Mouse (Mus musculus) stomach, embryonic 14.5 days (tissue): ENCODE results near the gene Tex48. TPM values are rescaled to one million over a fixed set of nuclear protein-coding genes. Genes with fewer than 3 reads are reported as not detected.

Experiments
- ATAC-seq: fragments of 200-750 bp; cut with Nextera tagmentation; 2 replicates; pipeline ENCODE4 v1.8.0; 2017; ENCODE audit warnings: low read depth, moderate TSS enrichment; ENCODE audit not compliant: insufficient number of reproducible peaks, insufficient read depth, low FRiP score
- H3K27ac ChIP-seq: fragments of 300-500 bp; sonication (generic); 2 replicates; pipeline ENCODE4 v1.5.1; 2014; ENCODE audit warnings: mild to moderate bottlenecking, low read length, moderate library complexity, mixed read lengths
- H3K27me3 ChIP-seq: fragments of 300-500 bp; sonication (generic); 2 replicates; pipeline ENCODE4 v1.6.1; 2014; ENCODE audit warnings: low read length, control low read depth, mixed read lengths; ENCODE audit not compliant: control insufficient read depth, insufficient read depth
- H3K36me3 ChIP-seq: fragments of 300-500 bp; sonication (generic); 2 replicates; pipeline ENCODE4 v1.6.1; 2014; ENCODE audit warnings: mild to moderate bottlenecking, control low read depth, low read length, moderate library complexity, mixed read lengths; ENCODE audit not compliant: control insufficient read depth, insufficient read depth
- H3K4me1 ChIP-seq: fragments of 300-500 bp; sonication (generic); 2 replicates; pipeline ENCODE4 v1.6.1; 2014; ENCODE audit warnings: low read length, control low read depth, mixed read lengths; ENCODE audit not compliant: control insufficient read depth, insufficient read depth
- H3K4me2 ChIP-seq: fragments of 300-500 bp; sonication (generic); replicated peaks from 2 replicates; pipeline ENCODE4 v1.6.1; 2014; ENCODE audit warnings: low read depth, low read length, control low read depth
- H3K4me3 ChIP-seq: fragments of 300-500 bp; sonication (generic); 2 replicates; pipeline ENCODE4 v1.5.1; 2014; ENCODE audit warnings: low read depth, low read length, control low read depth
- H3K9ac ChIP-seq: fragments of 300-500 bp; sonication (generic); replicated peaks from 2 replicates; pipeline ENCODE4 v1.6.1; 2014; ENCODE audit warnings: low read depth, mild to moderate bottlenecking, control low read depth, low read length, moderate library complexity, mixed read lengths
- H3K9me3 ChIP-seq: fragments of 300-500 bp; sonication (generic); 2 replicates; pipeline ENCODE4 v1.6.1; 2016; ENCODE audit warnings: low read depth, low read length, control low read depth; ENCODE audit not compliant: control insufficient read depth
- WGBS: fragments of 180-500 bp; shearing (Covaris S2); extraction: QIAGEN DNeasy Blood & Tissue Kit; methylation state at CpG from one replicate; pipeline ENCODE4 v1.1.7; 2014; 5-methylcytosine and 5-hydroxymethylcytosine counted together
- polyA plus RNA-seq: library from polyadenylated mRNA; unstranded; fragments of >200 nt; fragmentation: Nextera tagmentation; extraction: Ambion mirVana; gene quantifications from 2 replicates; pipeline ENCODE4 v1.2.1, GENCODE M21; 2014

The Tex48 gene
- polyA plus RNA-seq: not detected in 2 replicates

- H3K4me2 ChIP-seq: no peak within 1 kb of the TSS
- H3K27me3 ChIP-seq: no peaks in the 10 kb centered on the region
- no peaks in the 10 kb centered on the region for H3K4me1 ChIP-seq
- no peak within 1 kb of the TSS for H3K9ac ChIP-seq
- ATAC-seq: no peak
- no peak within 1 kb of the TSS for H3K4me3 ChIP-seq
- no peak within 1 kb of the TSS for H3K27ac ChIP-seq
- no peaks in the 10 kb centered on the region for H3K9me3 ChIP-seq
- 43% methylated on average over 5 of the region's 5 CpGs for WGBS
- no peaks in the 10 kb centered on the region for H3K36me3 ChIP-seq
Observed at GRCm38 (mm10) chr4:63622378-63622835, at the start of gene Tex48. Tex48 (minus strand) TSS chr4:63622428.

- Histone ChIP-seq H3K36me3 (no peaks in the 10 kb centered on the region), H3K4me2 (no peak overlapping the region), H3K4me1 (no peaks in the 10 kb centered on the region), H3K9ac (no peak overlapping the region), H3K27me3 (no peaks in the 10 kb centered on the region), H3K4me3 (no peak overlapping the region), H3K27ac (no peak overlapping the region), H3K9me3 (no peaks in the 10 kb centered on the region)
- WGBS: 69% methylated on average over 4 of the region's 4 CpGs
- no peak for ATAC-seq
Observed at GRCm38 (mm10) chr4:63668255-63668654, 46.0 kb upstream of the Tex48 start.

- Histone ChIP-seq H3K27ac (no peak overlapping the region), H3K9ac (no peak overlapping the region), H3K36me3 (no peaks in the 10 kb centered on the region), H3K4me3 (no peak overlapping the region), H3K27me3 (no peaks in the 10 kb centered on the region), H3K4me1 (no peaks in the 10 kb centered on the region), H3K4me2 (no peak overlapping the region), H3K9me3 (no peaks in the 10 kb centered on the region)
- WGBS: 76% methylated on average over 7 of the region's 7 CpGs
- no peak for ATAC-seq
Observed at GRCm38 (mm10) chr4:63665738-63666137, 43.5 kb upstream of the Tex48 start.

DNA sequence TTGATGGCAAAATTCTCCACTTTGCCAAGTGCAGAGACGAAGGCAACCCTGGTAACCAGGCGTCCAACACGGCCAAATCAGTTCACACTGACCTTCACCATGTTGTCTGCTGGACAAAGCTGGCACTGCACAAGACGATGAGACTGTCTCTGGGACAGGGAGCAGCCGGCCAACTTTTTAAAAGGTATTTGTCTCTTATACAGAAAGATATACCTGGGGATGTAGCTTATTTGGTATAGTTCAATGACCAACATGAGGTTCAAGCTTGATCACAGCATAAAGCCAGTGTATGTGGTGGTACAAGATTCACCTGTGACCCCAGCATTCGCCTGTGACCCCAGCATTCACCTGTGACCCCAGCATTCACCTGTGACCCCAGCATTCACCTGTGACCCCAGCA, 41.1 kb upstream of the Tex48 start, which contains the start of gene Gm11214:
Gene Gm11214 (minus strand): TSS at position 101 of the 400 bp plus-strand sequence.
- Histone ChIP-seq H3K9ac (no peak within 1 kb of the TSS), H3K27me3 (no peaks in the 10 kb centered on the region), H3K36me3 (no peaks in the 10 kb centered on the region), H3K4me3 (no peak within 1 kb of the TSS), H3K27ac (no peak within 1 kb of the TSS), H3K9me3 (no peaks in the 10 kb centered on the region), H3K4me2 (no peak within 1 kb of the TSS), H3K4me1 (no peaks in the 10 kb centered on the region)
- 95% methylated on average over 6 of the region's 6 CpGs for WGBS
- ATAC-seq: no peak

GRCm38 (mm10) chr4:63661857-63662256, 39.6 kb upstream of the Tex48 start:
- ATAC-seq: no peak
- H3K9ac ChIP-seq: no peak overlapping the region
- H3K27me3 ChIP-seq: no peaks in the 10 kb centered on the region
- WGBS: 83% methylated on average over 1 of the region's 1 CpGs
- H3K4me2 ChIP-seq: no peak overlapping the region
- H3K4me3 ChIP-seq: no peak overlapping the region
- H3K9me3 ChIP-seq: no peaks in the 10 kb centered on the region
- no peaks in the 10 kb centered on the region for H3K36me3 ChIP-seq
- H3K27ac ChIP-seq: no peak overlapping the region
- no peaks in the 10 kb centered on the region for H3K4me1 ChIP-seq

DNA sequence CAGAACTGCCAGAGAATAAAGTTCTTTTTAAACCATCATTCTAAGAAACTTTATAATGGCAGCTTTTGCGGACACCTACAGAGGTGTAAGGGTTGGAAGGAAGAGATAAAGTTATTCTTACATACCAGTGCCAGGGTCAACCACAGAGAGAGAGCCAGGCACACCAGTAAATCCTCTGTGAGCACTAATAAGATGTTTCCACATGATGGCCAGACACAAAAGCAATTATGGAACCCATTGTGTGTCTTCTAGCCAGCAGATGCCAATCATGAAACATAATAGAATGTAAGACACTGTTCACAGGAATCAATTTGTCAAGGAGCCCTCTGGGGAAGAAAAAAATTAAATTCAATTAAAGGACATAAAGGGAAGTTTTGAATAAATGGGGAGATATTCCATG, 39.2 kb upstream of the Tex48 start:
- H3K4me1 ChIP-seq: no peaks in the 10 kb centered on the region
- no peak overlapping the region for H3K4me3 ChIP-seq
- WGBS: 81% methylated on average over 1 of the region's 1 CpGs
- H3K27ac ChIP-seq: no peak overlapping the region
- no peaks in the 10 kb centered on the region for H3K9me3 ChIP-seq
- no peaks in the 10 kb centered on the region for H3K27me3 ChIP-seq
- ATAC-seq: no peak
- no peaks in the 10 kb centered on the region for H3K36me3 ChIP-seq
- H3K9ac ChIP-seq: no peak overlapping the region
- H3K4me2 ChIP-seq: no peak overlapping the region

GRCm38 (mm10) chr4:63659775-63660174, 37.5 kb upstream of the Tex48 start:
- Histone ChIP-seq H3K36me3 (no peaks in the 10 kb centered on the region), H3K4me2 (no peak overlapping the region), H3K27me3 (no peaks in the 10 kb centered on the region), H3K27ac (no peak overlapping the region), H3K4me3 (no peak overlapping the region), H3K9ac (no peak overlapping the region), H3K4me1 (no peaks in the 10 kb centered on the region), H3K9me3 (no peaks in the 10 kb centered on the region)
- 90% methylated on average over 1 of the region's 1 CpGs for WGBS
- ATAC-seq: no peak

DNA sequence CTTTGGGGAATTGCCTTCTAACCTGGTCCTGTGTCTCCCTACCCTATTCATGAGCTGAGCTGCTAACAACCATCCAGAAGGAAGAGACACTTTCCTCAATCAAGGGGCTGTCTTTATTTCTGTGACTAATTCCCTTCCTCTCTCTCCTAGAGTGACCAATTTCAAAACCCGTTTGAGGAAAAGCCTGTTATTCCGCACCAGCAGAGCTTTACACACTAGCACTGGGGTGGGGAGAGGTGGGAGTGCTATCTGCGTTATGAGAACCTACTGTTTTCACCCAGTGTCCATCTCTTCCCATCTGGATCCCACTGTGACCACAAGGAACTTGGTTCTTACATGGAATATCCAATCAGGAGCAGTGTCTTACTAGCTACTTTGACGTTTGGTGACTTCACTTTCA, 36.9 kb upstream of the Tex48 start:
- no peak for ATAC-seq
- Histone ChIP-seq H3K9me3 (no peaks in the 10 kb centered on the region), H3K9ac (no peak overlapping the region), H3K36me3 (no peaks in the 10 kb centered on the region), H3K27me3 (no peaks in the 10 kb centered on the region), H3K4me3 (no peak overlapping the region), H3K27ac (no peak overlapping the region), H3K4me2 (no peak overlapping the region), H3K4me1 (no peaks in the 10 kb centered on the region)
- WGBS: 41% methylated on average over 4 of the region's 4 CpGs

- Histone ChIP-seq H3K9me3 (no peaks in the 10 kb centered on the region), H3K36me3 (no peaks in the 10 kb centered on the region), H3K27me3 (no peaks in the 10 kb centered on the region), H3K4me2 (no peak overlapping the region), H3K4me1 (no peaks in the 10 kb centered on the region), H3K4me3 (no peak overlapping the region), H3K27ac (no peak overlapping the region), H3K9ac (no peak overlapping the region)
- ATAC-seq: no peak
- WGBS: 55% methylated on average over 1 of the region's 1 CpGs
Observed at GRCm38 (mm10) chr4:63654381-63654780, 32.2 kb upstream of the Tex48 start.
